Mouse (Mus musculus): ENCODE measurements around the gene Bmpr2. TPM values are rescaled to one million over a fixed set of nuclear protein-coding genes. Genes with fewer than 3 reads are reported as not detected.

Gene Bmpr2
- polyA plus RNA-seq, 1 experiment, result 3.9 TPM

DNA sequence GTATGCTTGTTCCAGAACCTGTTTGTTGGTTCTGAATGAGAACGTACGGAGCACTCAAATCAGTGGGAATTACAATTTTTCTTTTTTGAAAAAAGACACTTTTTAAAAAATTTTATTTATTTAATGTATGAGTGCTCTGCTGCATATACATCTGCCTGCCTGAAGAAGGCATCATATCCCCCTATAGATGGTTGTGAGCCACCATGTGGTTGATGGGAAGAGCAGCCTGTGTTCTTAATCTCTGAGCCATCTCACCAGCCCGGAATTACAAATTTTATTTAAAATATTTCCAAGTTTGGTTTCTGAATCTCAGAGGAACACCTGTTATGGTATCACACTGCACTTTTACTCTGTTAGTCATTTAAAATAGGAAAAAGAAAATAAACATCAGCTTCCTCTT is 110.8 kb downstream of the Bmpr2 start:
- no peak for TF ChIP-seq GATA1 (IDR thresholded peaks at IDR 0.05; ENCODE audit: low read length)

DNA sequence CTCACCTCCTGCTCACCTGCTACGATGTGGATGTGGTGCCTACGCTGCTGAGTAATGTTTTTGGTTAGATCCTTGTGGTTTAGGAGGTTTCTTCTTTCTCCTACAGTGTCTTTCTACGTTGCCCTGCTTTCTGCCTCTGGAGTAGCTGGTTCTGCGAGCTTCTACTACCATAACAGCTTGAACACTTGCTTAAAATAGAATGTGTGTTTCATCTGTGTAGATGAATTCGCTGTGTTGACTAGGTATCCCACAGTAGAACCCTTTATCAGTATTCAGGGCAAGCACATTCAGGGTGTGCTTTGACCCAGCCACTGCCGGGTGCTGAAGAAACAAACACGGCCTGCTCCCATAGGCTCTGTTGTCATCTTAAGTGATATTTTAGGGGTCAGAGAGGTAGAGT is 114.9 kb downstream of the Bmpr2 start:
- TF ChIP-seq GATA1 (IDR thresholded peaks at IDR 0.05; ENCODE audit: low read length), result no peak

GRCm38 (mm10) chr1:59883349-59884134 is 120.3 kb downstream of the Bmpr2 start:
- no peak for TF ChIP-seq GATA1 (IDR thresholded peaks at IDR 0.05; ENCODE audit: low read length)

DNA sequence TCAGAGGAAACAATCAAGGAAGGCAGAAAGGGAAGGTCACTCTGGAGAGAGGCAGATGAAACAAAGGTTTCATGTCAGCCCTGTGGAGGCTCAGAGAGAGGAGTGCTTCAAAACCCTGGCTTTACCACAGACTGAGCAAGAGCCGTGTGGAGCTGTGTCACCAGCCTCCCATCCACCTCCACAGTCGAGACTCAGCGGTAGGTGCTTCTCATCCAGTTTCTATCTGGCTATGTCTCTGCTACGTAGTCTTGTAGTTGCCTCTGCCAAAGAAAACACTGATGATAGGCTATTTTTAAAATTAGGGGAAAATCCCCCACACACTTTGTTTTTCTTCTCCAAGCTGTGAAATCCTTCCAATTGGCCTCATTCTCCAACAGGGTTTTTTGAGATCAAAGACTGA is 123.7 kb downstream of the Bmpr2 start:
- TF ChIP-seq GATA1 (IDR thresholded peaks at IDR 0.05; ENCODE audit: low read length), result no peak

DNA sequence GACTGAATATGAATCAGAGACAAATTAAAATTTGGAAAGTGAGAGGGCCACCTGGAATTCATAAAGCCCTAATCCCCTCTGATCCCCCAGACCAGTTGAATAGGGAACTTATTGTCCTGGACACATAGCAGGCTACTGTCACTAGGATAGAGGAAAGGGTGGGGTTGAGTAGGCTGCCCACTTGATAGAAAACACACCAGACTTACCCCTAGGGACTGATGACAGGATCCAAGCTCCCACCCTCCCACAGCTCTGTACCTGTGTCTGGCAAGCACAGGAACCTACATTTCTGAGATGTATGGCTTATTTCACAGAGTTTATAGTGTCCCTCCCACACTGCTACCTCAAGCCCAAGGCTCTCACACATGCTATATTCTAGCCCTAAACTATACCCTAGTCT is 124.8 kb downstream of the Bmpr2 start:
- no peak for TF ChIP-seq GATA1 (IDR thresholded peaks at IDR 0.05; ENCODE audit: low read length)

DNA sequence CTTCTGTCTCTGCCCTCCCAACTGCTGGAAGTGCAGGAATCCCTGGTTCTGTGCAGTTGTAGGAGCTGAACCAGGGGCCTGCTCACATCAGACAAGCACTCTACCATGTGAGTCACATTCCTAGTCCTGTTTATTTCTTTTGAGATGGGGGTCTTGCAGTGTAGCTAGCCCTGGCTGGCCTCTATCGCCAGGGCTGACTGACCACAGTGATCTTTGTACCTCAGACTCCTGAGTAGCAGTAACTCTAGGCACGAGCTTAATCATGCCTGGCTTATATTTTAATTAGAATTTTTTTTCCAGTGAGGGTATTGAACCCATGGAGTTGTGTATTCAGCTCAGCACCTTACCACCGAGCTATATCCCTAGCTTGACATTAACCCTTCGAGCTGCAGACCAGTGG is 128.0 kb downstream of the Bmpr2 start:
- TF ChIP-seq GATA1 (IDR thresholded peaks at IDR 0.05; ENCODE audit: low read length), result no peak

DNA sequence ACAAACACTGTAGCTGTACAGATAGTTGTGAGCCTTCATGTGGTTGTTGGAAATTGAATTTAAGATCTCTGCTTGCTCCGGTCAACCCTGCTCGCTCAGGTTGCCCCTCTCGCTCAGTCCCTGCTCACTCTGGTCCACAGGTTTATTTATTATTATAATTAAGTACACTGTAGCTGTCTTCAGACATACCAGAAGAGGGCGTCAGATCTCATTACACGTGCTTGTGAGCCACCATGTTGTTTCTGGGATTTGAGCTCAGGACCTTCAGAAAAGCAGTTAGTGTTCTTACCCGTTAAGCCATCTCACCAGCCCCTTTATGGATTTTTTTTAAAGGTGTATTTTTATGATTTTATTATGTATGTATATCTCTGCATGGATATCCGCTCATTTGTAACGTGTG is 129.6 kb downstream of the Bmpr2 start:
- no peak for TF ChIP-seq GATA1 (IDR thresholded peaks at IDR 0.05; ENCODE audit: low read length)

- peak; percentile 80 for TF ChIP-seq GATA1 (IDR thresholded peaks at IDR 0.05; ENCODE audit: low read length)
Measured at GRCm38 (mm10) chr1:59894025-59894424, 130.8 kb downstream of the Bmpr2 start.

- no peak for TF ChIP-seq GATA1 (IDR thresholded peaks at IDR 0.05; ENCODE audit: low read length)
Measured at GRCm38 (mm10) chr1:59895456-59895855, 132.3 kb downstream of the Bmpr2 start.

- no peak for TF ChIP-seq GATA1 (IDR thresholded peaks at IDR 0.05; ENCODE audit: low read length)
Measured at GRCm38 (mm10) chr1:59897147-59897798, 134.1 kb downstream of the Bmpr2 start.

GRCm38 (mm10) chr1:59899679-59900078 is 136.5 kb downstream of the Bmpr2 start:
- no peak for TF ChIP-seq GATA1 (IDR thresholded peaks at IDR 0.05; ENCODE audit: low read length)

GRCm38 (mm10) chr1:59901082-59901876 is 138.1 kb downstream of the Bmpr2 start:
- no peak for TF ChIP-seq GATA1 (IDR thresholded peaks at IDR 0.05; ENCODE audit: low read length)

DNA sequence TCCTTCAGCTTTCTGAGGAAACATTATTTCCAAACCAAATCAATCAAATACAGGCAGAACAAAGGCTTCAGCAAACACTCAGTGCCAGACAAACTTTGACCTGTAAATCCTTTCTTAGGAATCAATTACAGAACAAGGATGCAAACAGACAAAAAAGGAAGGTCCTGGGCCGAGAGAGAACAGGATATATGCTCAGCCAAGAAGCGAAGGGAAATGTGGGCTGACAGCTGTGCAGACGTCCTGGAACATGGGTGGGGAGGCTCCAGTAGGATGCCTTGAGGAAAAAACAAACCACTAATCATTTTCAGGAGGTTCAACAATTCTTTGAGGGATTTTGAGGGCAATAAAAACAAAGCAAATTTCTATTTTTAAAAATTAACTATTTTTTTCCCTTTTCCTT is 139.4 kb downstream of the Bmpr2 start:
- TF ChIP-seq GATA1 (IDR thresholded peaks at IDR 0.05; ENCODE audit: low read length), result no peak

- TF ChIP-seq GATA1 (IDR thresholded peaks at IDR 0.05; ENCODE audit: low read length), result no peak
Measured at GRCm38 (mm10) chr1:59904630-59905295, 141.6 kb downstream of the Bmpr2 start.

- no peak for TF ChIP-seq GATA1 (IDR thresholded peaks at IDR 0.05; ENCODE audit: low read length)
Measured at GRCm38 (mm10) chr1:59905916-59906315, 142.7 kb downstream of the Bmpr2 start.
